Mouse (Mus musculus) cerebellum, adult 2 months (tissue): ENCODE measurements around the gene Slc4a5. TPM values are rescaled to one million over a fixed set of nuclear protein-coding genes. Genes with fewer than 3 reads are reported as not detected.

Experiments used
- DNase-seq, 2 experiments: peaks; one replicate each; pipeline ENCODE4 v3.0.0; 2021
- H3K27ac ChIP-seq: fragments of 200-500 bp; 2 replicates; pipeline ENCODE4 v1.5.1; 2012; ENCODE audit warnings: low read length, control low read depth, inconsistent platforms; ENCODE audit not compliant: insufficient read depth
- H3K27me3 ChIP-seq: fragments of 200-500 bp; 2 replicates; pipeline ENCODE4 v1.6.1; 2012; ENCODE audit warnings: inconsistent platforms, mild to moderate bottlenecking, low read length, moderate library complexity; ENCODE audit not compliant: control insufficient read depth, insufficient read depth
- H3K4me1 ChIP-seq: fragments of 200-500 bp; 2 replicates; pipeline ENCODE4 v1.6.1; 2011; ENCODE audit warnings: low read length; ENCODE audit not compliant: control insufficient read depth, insufficient read depth
- H3K4me3 ChIP-seq: fragments of 200-500 bp; replicated peaks from 2 replicates; pipeline ENCODE3; 2011; ENCODE audit warnings: mild to moderate bottlenecking, low read depth, low read length, control low read depth; ENCODE audit not compliant: insufficient read depth
- CTCF ChIP-seq: fragments of 200-500 bp; IDR thresholded peaks from 2 replicates; pipeline ENCODE4 v1.5.1; 2011; ENCODE audit warnings: low read depth, mild to moderate bottlenecking, control low read depth, low read length, moderate library complexity, borderline replicate concordance; ENCODE audit not compliant: insufficient read depth
- POLR2A ChIP-seq: fragments of 200-500 bp; IDR thresholded peaks from 2 replicates; pipeline ENCODE4 v1.6.1; 2011; ENCODE audit warnings: low read length, control low read depth, borderline replicate concordance; ENCODE audit not compliant: insufficient read depth
- WGBS: fragments of 180-500 bp; shearing (Covaris S2); methylation state at CpG from one replicate; pipeline ENCODE4 v1.1.7; 2018; 5-methylcytosine and 5-hydroxymethylcytosine counted together
- polyA plus RNA-seq: library from polyadenylated mRNA; depleted of rRNA; stranded (reverse); fragments of >200 nt; gene quantifications from 2 replicates; pipeline ENCODE4 v1.2.3, GENCODE M21; 2012

Slc4a5 gene
- polyA plus RNA-seq, 1 experiment = 2.8 TPM

DNA sequence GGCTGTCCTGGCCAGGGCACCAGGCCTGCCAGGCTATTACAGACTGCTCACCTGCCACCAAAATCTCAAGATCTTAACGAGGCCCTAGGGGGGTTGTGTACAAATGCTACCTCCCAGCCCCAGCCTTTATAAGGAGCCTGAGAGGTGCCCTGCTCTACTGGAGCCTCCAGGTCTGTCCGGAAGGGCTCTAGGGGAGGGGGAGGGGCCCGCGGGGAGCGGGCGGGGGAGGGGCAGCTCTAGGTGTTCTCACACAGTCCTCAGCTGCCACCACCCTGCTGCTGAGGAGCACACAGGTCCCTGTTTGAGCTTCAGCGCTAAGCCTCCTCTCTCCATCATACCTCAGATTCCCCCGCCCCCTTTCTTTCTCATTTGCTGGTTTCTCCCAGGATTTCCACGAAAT lies 17.5 kb downstream of the Slc4a5 start:
- WGBS = 8% methylated on average over 9 of the region's 9 CpGs
- no peaks in the 10 kb centered on the region for H3K27me3 ChIP-seq
- no peak for DNase-seq
- H3K27ac ChIP-seq = no peak overlapping the region
- TF ChIP-seq POLR2A (no peak), CTCF (no peak)
- no peak overlapping the region for H3K4me3 ChIP-seq
- H3K4me1 ChIP-seq = no peaks in the 10 kb centered on the region; the same call in 1 of the 2 replicates

DNA sequence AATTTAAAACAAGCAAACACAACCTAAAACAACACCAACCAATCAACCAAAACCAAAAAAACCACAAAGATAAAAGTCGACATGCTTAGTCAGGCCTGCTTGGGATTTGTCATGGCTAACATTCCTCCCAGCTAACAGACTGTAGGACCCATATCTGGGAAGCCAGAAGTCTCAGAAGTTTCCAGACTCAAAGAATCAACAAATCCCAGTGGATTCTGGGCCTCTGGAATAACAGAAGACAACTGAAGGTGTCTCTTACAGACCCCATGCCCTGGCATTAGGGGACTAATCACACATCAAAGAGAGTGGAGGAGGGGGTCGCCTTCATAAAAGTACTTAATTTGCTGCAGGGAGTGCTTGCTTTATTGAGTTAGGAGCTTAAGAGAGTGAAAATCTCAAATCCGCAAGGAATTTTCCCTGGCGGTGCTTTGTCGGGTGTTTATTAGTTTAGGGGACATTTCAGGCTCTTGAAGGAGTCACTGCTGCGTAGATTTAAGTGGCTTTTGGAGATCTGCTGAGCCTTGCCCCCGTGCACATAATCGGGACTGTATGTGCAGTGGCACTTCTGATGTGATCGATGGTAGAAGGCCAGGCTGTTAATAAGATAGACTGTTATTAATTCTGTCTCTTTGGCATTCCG lies 24.9 kb downstream of the Slc4a5 start:
- DNase-seq = no peak
- TF ChIP-seq CTCF (no peak), POLR2A (no peak)
- Histone ChIP-seq H3K27ac (no peak overlapping the region), H3K4me1 (peaks cover 4% of the 10 kb centered on the region; the same call in 1 of the 2 replicates), H3K27me3 (no peaks in the 10 kb centered on the region), H3K4me3 (no peak overlapping the region)
- WGBS = 66% methylated on average over 10 of the region's 10 CpGs

DNA sequence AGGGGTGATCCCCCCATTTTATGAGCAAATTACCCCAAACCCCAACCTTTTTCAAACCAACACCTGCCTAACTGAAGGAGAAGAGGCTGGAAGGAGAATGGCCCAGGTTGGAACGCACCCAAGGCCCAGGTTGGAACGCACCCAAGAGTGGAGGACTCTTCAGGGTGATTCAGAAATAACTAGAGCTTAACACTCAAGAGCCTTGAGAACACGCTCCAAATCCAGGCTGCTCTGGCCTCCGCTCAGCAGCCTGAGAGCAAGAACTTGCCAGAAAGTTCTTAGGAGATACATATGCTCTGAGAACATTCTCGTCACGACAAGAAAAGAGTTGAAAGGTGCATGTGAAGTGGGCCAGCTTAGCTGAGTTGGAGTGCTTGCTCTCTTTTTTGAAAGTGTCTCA lies 25.5 kb downstream of the Slc4a5 start:
- WGBS = 11% methylated on average over 6 of the region's 6 CpGs
- no peak overlapping the region; the same call in 1 of the 2 replicates for H3K27ac ChIP-seq
- no peaks in the 10 kb centered on the region for H3K27me3 ChIP-seq
- TF ChIP-seq POLR2A (no peak), CTCF (no peak)
- peaks cover 4% of the 10 kb centered on the region; the same call in 1 of the 2 replicates for H3K4me1 ChIP-seq
- no peak overlapping the region for H3K4me3 ChIP-seq
- DNase-seq = peak; percentile 47 to 54

DNA sequence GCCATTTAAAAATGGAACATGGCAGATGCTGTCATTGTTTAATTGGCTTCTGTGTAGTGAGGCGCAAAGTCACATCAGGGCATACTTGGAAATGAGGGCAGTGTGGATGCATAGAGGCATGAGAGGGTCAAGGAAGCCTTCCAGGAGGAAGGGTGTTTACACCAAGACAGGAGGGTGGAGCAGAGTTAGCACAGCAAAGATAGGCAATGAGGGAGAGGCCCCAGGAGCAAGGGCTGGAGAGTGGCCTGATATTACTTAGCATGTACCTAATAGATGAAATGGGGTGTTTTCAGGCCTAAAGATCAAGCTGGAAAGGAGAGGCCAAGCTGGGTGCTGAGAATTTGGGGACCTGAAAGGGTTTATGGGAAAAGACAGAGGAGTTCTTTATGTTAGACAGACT lies 26.4 kb downstream of the Slc4a5 start:
- no peak for DNase-seq
- no peak overlapping the region for H3K27ac ChIP-seq
- TF ChIP-seq POLR2A = no peak
- TF ChIP-seq CTCF = no peak
- 0 out of 2 replicates have a peak, but pooled peaks cover 4% of the 10 kb centered on the region for H3K4me1 ChIP-seq
- no peak overlapping the region for H3K4me3 ChIP-seq
- H3K27me3 ChIP-seq = no peaks in the 10 kb centered on the region
- WGBS = 96% methylated on average over 1 of the region's 1 CpGs

DNA sequence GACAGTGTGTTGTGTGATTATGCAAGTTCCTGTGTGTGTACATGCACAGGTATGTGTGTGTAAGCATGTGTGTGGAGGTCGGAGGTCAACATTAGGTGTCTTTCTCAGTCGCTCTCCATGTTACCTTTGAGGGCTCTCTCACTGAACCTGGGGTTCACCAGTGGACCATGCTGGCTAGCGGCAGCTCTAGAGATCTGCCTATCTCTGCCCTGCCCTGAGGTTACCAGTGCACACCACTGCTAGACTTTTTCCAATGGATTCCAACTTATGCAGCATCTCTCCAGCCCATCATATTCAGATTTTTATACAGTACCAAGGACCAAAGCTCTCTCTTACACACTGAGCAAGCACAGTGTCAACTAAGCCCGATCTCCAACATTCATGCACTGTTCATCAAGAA lies 27.1 kb downstream of the Slc4a5 start:
- WGBS = 97% methylated on average over 4 of the region's 4 CpGs
- H3K27ac ChIP-seq = no peak overlapping the region
- H3K27me3 ChIP-seq = no peaks in the 10 kb centered on the region
- TF ChIP-seq POLR2A (no peak), CTCF (no peak)
- no peak for DNase-seq
- no peak overlapping the region for H3K4me3 ChIP-seq
- 0 out of 2 replicates have a peak, but pooled peaks cover 4% of the 10 kb centered on the region for H3K4me1 ChIP-seq

DNA sequence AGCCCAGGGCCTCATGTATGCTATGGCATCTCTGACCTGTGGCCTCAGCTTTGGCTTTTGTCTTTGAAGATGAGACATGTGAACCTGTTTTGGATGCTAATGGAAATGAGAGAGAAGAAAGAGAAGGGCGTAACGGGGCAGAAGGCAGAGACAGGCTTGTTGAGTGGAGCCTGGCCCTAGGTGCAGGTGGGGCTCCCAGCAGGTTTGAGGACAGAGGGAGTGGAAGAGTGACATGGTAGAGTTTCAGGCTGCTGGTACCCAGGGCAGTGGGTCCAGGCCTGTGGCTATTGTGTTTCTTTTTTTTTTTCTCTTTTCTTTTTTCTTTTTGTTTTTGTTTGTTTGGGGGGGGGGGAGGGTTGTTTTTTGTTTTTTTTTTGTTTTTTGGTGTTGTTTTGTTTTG lies 27.5 kb downstream of the Slc4a5 start:
- H3K27me3 ChIP-seq = no peaks in the 10 kb centered on the region
- WGBS = 95% methylated on average over 2 of the region's 2 CpGs
- H3K27ac ChIP-seq = no peak overlapping the region
- no peak overlapping the region for H3K4me3 ChIP-seq
- TF ChIP-seq CTCF = no peak
- no peak for TF ChIP-seq POLR2A
- 0 out of 2 replicates have a peak, but pooled peaks cover 4% of the 10 kb centered on the region for H3K4me1 ChIP-seq
- DNase-seq = no peak

DNA sequence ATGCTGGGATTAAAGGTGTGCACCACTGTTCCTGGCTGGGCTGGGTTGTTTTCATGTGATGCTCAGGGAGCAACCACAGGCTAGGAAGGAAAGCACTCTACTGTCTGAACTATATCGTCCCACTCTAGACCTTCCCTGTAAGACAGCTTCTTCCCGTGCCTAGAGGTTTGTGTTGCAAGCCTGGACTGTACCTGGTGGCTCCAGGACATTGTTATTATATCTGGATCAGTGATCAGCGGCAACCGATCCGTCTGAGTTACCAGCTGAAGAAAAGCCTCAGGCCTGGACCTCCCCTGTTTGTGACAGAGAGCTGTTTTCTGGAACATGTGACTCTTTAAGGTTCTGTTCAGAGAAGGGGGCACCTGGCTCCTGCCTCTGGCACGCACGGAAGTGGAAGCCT lies 34.6 kb downstream of the Slc4a5 start:
- 46% methylated on average over 7 of the region's 7 CpGs for WGBS
- TF ChIP-seq POLR2A (no peak), CTCF (no peak)
- no peaks in the 10 kb centered on the region for H3K27me3 ChIP-seq
- no peak overlapping the region for H3K4me3 ChIP-seq
- no peak overlapping the region for H3K27ac ChIP-seq
- H3K4me1 ChIP-seq = no peaks in the 10 kb centered on the region
- no peak for DNase-seq

DNA sequence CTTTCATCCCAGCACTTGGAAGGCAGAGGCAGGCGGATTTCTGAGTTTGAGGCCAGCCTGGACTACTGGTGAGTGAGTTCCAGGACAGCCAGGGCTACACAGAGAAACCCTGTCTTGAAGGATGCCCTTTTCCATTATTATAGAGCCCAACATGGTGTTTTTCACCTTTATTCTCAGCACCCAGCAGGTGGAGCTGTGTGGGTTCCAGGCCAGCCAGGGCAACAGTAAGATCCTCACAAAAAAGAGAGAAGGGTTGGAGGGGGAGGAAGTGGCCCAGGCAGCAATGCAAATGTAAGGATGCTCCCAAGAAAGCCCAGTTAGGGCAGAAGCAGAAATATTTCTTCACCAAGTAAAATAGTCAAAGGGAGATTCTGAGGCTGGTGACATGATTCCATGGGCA lies 44.9 kb downstream of the Slc4a5 start:
- Histone ChIP-seq H3K27ac (no peak overlapping the region), H3K4me3 (no peak overlapping the region), H3K4me1 (no peaks in the 10 kb centered on the region), H3K27me3 (no peaks in the 10 kb centered on the region)
- no peak for TF ChIP-seq CTCF
- TF ChIP-seq POLR2A = no peak
- 90% methylated on average over 1 of the region's 1 CpGs for WGBS
- no peak for DNase-seq
